Comparison of ENCODE assay signal across 24 mouse cellular contexts in the genomic region with DNA sequence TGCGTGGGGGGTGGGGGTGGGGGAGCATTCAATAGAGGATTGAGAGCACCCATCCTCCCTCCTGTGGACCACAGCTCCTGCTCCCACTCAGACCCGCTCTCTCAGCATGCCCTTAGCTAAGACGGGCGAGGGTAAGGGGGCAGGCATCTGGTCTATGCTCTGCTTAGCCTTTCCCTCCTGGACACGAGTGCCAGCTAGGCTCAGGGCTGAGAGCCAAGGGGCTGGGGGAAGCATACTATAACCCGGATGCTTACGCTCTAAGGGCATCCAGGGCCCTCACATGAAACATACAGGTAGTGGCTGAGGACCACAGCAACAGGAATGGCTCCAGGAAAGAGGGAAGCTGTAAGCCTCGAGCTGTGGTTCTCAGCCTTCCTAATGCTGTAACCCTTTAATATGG. TPM values are rescaled to one million over a fixed set of nuclear protein-coding genes. Genes with fewer than 3 reads are reported as not detected.
DNase-seq lines count a peak whose midpoint lies in the region; ATAC-seq and TF ChIP-seq lines count a peak whose summit lies in the region.
"Had no signal": no experiment of that assay in that cellular context is flagged by ENCODE, and none has a peak within 500 bp of the region (broad histone marks: within the 10 kb centered on the region; RNA-seq: fewer than 3 reads in every experiment).

No protein-coding gene starts in this region.

- 0 out of 2 replicates have a peak overlapping the region, but pooled peaks have one; percentile 0 for H3K9ac ChIP-seq in intestine, embryonic 16.5 days (ENCODE audit: low read depth, low read length)
- H3K9ac ChIP-seq in intestine, embryonic 15.5 days, result no peak overlapping the region
- H3K9ac ChIP-seq: embryonic facial prominence, embryonic 13.5 days; lung, embryonic 14.5 days; midbrain, embryonic 13.5 days; neural tube, embryonic 12.5 days had no signal

- H3K4me3 ChIP-seq in cerebellum, adult 2 months (replicated peaks; ENCODE audit: insufficient read depth, low read depth, low read length), result no peak overlapping the region
- no peak overlapping the region for H3K4me3 ChIP-seq in intestine, embryonic 16.5 days (ENCODE audit: low read length)
- no peak overlapping the region for H3K4me3 ChIP-seq in intestine, embryonic 15.5 days (replicated peaks)
- no peak overlapping the region for H3K4me3 ChIP-seq in thymus, adult 2 months (ENCODE audit: control insufficient read depth, insufficient read depth, low read length)
- H3K4me3 ChIP-seq: embryonic facial prominence, embryonic 13.5 days; midbrain, embryonic 13.5 days; neural tube, embryonic 12.5 days had no signal

- whole genome bisulfite sequencing in cerebellum, adult 2 months, result 34% methylated on average over 8 of the region's 8 CpGs
- WGBS in intestine, embryonic 16.5 days, result 78% methylated on average over 8 of the region's 8 CpGs
- WGBS in intestine, embryonic 15.5 days, result 80% methylated on average over 8 of the region's 8 CpGs
- WGBS in thymus, adult 2 months, result 83% methylated on average over 8 of the region's 8 CpGs

- DNase-seq in cerebellum, adult 2 months, result no peak
- DNase-seq in cerebellum, postnatal 4 days (ENCODE audit: low spot score in 2 of 2), result no peak
- peak; percentile 80 for DNase-seq in heart, adult 11 months
- DNase-seq in heart, postnatal 4 days, result no peak
- DNase-seq in thymus, adult 2 months, result no peak
- no peak for DNase-seq in thymus, adult 18-20 months
- DNase-seq: adrenal gland, adult 8-10 months; kidney, adult 2 months; kidney, postnatal 10 days; left cerebral cortex, postnatal 4 days; liver; lung, embryonic 14.5 days; thymus, postnatal 25 days had no signal

- TF ChIP-seq CTCF in cerebellum, adult 2 months (IDR thresholded peaks at IDR 0.05; ENCODE audit: borderline replicate concordance, insufficient read depth, low read depth, low read length), result no peak
- no peak for TF ChIP-seq CTCF in thymus, adult 2 months (IDR thresholded peaks at IDR 0.05; ENCODE audit: borderline replicate concordance, control insufficient read depth, extremely low read depth, insufficient read depth, low read length, poor library complexity)

- peaks cover 66% of the 10 kb centered on the region for H3K4me1 ChIP-seq in cerebellum, adult 2 months (ENCODE audit: control insufficient read depth, insufficient read depth, low read length)
- H3K4me1 ChIP-seq in intestine, embryonic 16.5 days (ENCODE audit: control insufficient read depth, insufficient read depth, low read length), result peaks cover 84% of the 10 kb centered on the region
- peaks cover 85% of the 10 kb centered on the region for H3K4me1 ChIP-seq in intestine, embryonic 15.5 days (replicated peaks)
- peaks cover 71% of the 10 kb centered on the region for H3K4me1 ChIP-seq in thymus, adult 2 months (replicated peaks; ENCODE audit: control insufficient read depth, insufficient read depth, low read length)

- no peak for TF ChIP-seq POLR2A in cerebellum, adult 2 months (IDR thresholded peaks at IDR 0.05; ENCODE audit: borderline replicate concordance, insufficient read depth, low read length)
- TF ChIP-seq POLR2A in thymus, adult 2 months (IDR thresholded peaks at IDR 0.05; ENCODE audit: control insufficient read depth, extremely low read depth, insufficient read depth, low read length, poor library complexity), result no peak

- H3K9me3 ChIP-seq in intestine, embryonic 16.5 days (ENCODE audit: control insufficient read depth, low read length), result no peaks in the 10 kb centered on the region
- H3K9me3 ChIP-seq in intestine, embryonic 15.5 days, result no peaks in the 10 kb centered on the region
- H3K9me3 ChIP-seq: embryonic facial prominence, embryonic 13.5 days; midbrain, embryonic 13.5 days; neural tube, embryonic 12.5 days had no signal

- H3K36me3 ChIP-seq in intestine, embryonic 16.5 days (ENCODE audit: control insufficient read depth, insufficient read depth, low read length), result no peaks in the 10 kb centered on the region
- no peaks in the 10 kb centered on the region for H3K36me3 ChIP-seq in intestine, embryonic 15.5 days
- no peaks in the 10 kb centered on the region for H3K36me3 ChIP-seq in thymus, adult 2 months (ENCODE audit: control insufficient read depth, insufficient read depth, low read length)
- H3K36me3 ChIP-seq: embryonic facial prominence, embryonic 13.5 days; midbrain, embryonic 13.5 days; neural tube, embryonic 12.5 days had no signal

- no peak for ATAC-seq in intestine, embryonic 16.5 days
- ATAC-seq in intestine, embryonic 15.5 days, result no peak
- ATAC-seq: CD4-positive, CD25-positive, alpha-beta regulatory T cell, adult 4 months; Patski had no signal

- no peaks in the 10 kb centered on the region for H3K27me3 ChIP-seq in cerebellum, adult 2 months (ENCODE audit: control insufficient read depth, insufficient read depth, low read length)
- no peaks in the 10 kb centered on the region for H3K27me3 ChIP-seq in intestine, embryonic 16.5 days (replicated peaks; ENCODE audit: control insufficient read depth, insufficient read depth, low read length)
- H3K27me3 ChIP-seq in intestine, embryonic 15.5 days (replicated peaks), result no peaks in the 10 kb centered on the region
- no peaks in the 10 kb centered on the region for H3K27me3 ChIP-seq in thymus, adult 2 months (ENCODE audit: control insufficient read depth, insufficient read depth, low read length)
- H3K27me3 ChIP-seq: embryonic facial prominence, embryonic 13.5 days; midbrain, embryonic 13.5 days; neural tube, embryonic 12.5 days; Patski had no signal

- H3K27ac ChIP-seq in cerebellum, adult 2 months (ENCODE audit: insufficient read depth, low read length), result peak overlapping the region; percentile 45
- no peak overlapping the region for H3K27ac ChIP-seq in intestine, embryonic 16.5 days (ENCODE audit: low read length)
- H3K27ac ChIP-seq in intestine, embryonic 15.5 days, result no peak overlapping the region
- H3K27ac ChIP-seq in thymus, adult 2 months (ENCODE audit: control insufficient read depth, insufficient read depth, low read length), result peak overlapping the region; percentile 63; the same call in 1 of the 2 replicates
- H3K27ac ChIP-seq: embryonic facial prominence, embryonic 13.5 days; macrophage; midbrain, embryonic 13.5 days; neural tube, embryonic 12.5 days had no signal

- no peak overlapping the region for H3K4me2 ChIP-seq in intestine, embryonic 16.5 days (ENCODE audit: low read depth, low read length)
- no peak overlapping the region for H3K4me2 ChIP-seq in intestine, embryonic 15.5 days (replicated peaks)
- H3K4me2 ChIP-seq: lung, embryonic 14.5 days; midbrain, embryonic 13.5 days had no signal

RNA-seq across cellular contexts. Expression of a gene that starts 12.5 kb away (rescaled TPM):
- polyA plus RNA-seq in cerebellum, adult 2 months (2012; rRNA removed), result not detected in 2 replicates
- total RNA-seq in heart, postnatal 4 days (2021), result not detected
- 0.28 and 0.55 TPM in 2 replicates for polyA plus RNA-seq in intestine, embryonic 16.5 days (2015; fragmentation: Nextera tagmentation; extraction: Ambion mirVana)
- polyA plus RNA-seq in intestine, embryonic 15.5 days (2015; fragmentation: Nextera tagmentation; extraction: Ambion mirVana), result 0.44 and 0.73 TPM in 2 replicates
- polyA plus RNA-seq in thymus, adult 2 months (2012; rRNA removed), result 0.08 TPM in 1 of 2 replicates, not detected in the other
- total RNA-seq: adrenal gland, adult 8-10 months; gastrocnemius, adult 18-20 months; layer of hippocampus, adult 18-20 months; left cerebral cortex, postnatal 4 days had no signal
- polyA plus RNA-seq: kidney, adult 2 months; small intestine, adult 2 months had no signal

RNA-seq across cellular contexts. Expression of a gene that starts 17.6 kb away (rescaled TPM):
- polyA plus RNA-seq in cerebellum, adult 2 months (2012; rRNA removed), result 716 and 832 TPM in 2 replicates
- 10 to 100 TPM; 76.6 to 80.9 TPM for total RNA-seq in heart, postnatal 4 days (2021)
- polyA plus RNA-seq in intestine, embryonic 16.5 days (2015; fragmentation: Nextera tagmentation; extraction: Ambion mirVana), result 46.4 and 66.7 TPM in 2 replicates
- polyA plus RNA-seq in intestine, embryonic 15.5 days (2015; fragmentation: Nextera tagmentation; extraction: Ambion mirVana), result 60.3 and 76.1 TPM in 2 replicates
- 1,103 and 1,229 TPM in 2 replicates for polyA plus RNA-seq in thymus, adult 2 months (2012; rRNA removed)

RNA-seq across cellular contexts. Expression of a gene that starts 26.0 kb away (rescaled TPM):
- polyA plus RNA-seq in cerebellum, adult 2 months (2012; rRNA removed), result 77.8 and 78.9 TPM in 2 replicates
- 100 to 1,000 TPM; 102 to 110 TPM for total RNA-seq in heart, postnatal 4 days (2021)
- 370 and 437 TPM in 2 replicates for polyA plus RNA-seq in intestine, embryonic 16.5 days (2015; fragmentation: Nextera tagmentation; extraction: Ambion mirVana)
- 534 and 652 TPM in 2 replicates for polyA plus RNA-seq in intestine, embryonic 15.5 days (2015; fragmentation: Nextera tagmentation; extraction: Ambion mirVana)
- polyA plus RNA-seq in thymus, adult 2 months (2012; rRNA removed), result 12.0 and 17.7 TPM in 2 replicates

RNA-seq across cellular contexts. Expression of a gene that starts 31.0 kb away (rescaled TPM):
- 2.0 TPM in 2 replicates for polyA plus RNA-seq in cerebellum, adult 2 months (2012; rRNA removed)
- total RNA-seq in heart, postnatal 4 days (2021), result not detected
- polyA plus RNA-seq in intestine, embryonic 16.5 days (2015; fragmentation: Nextera tagmentation; extraction: Ambion mirVana), result 0.23 and 0.33 TPM in 2 replicates
- polyA plus RNA-seq in intestine, embryonic 15.5 days (2015; fragmentation: Nextera tagmentation; extraction: Ambion mirVana), result 0.23 and 0.25 TPM in 2 replicates
- 0.80 and 0.87 TPM in 2 replicates for polyA plus RNA-seq in thymus, adult 2 months (2012; rRNA removed)
- total RNA-seq: gastrocnemius, adult 18-20 months had no signal
- polyA plus RNA-seq: macrophage, Patski had no signal

Comparison
In these comparisons a context has a peak if more than half of its experiments do, and no peak if none do; other contexts are left out.
1. H3K27ac ChIP-seq: peak in cerebellum, adult 2 months (single experiment) and thymus, adult 2 months (single experiment); none in intestine, embryonic 16.5 days (single experiment) and intestine, embryonic 15.5 days (single experiment).